Mouse (Mus musculus) forebrain, postnatal 0 days (tissue): ENCODE measurements around the gene Nodal. TPM values are rescaled to one million over a fixed set of nuclear protein-coding genes. Genes with fewer than 3 reads are reported as not detected.

Experiments used
- ATAC-seq: fragments of 200-750 bp; cut with Nextera tagmentation; 2 replicates; pipeline ENCODE4 v1.8.0; 2017; ENCODE audit warnings: mild to moderate bottlenecking, moderate library complexity
- DNase-seq: peaks from one replicate; pipeline ENCODE4 v3.0.0-alpha.2; 2015
- H3K27ac ChIP-seq: fragments of 300-500 bp; sonication (generic); 2 replicates; pipeline ENCODE4 v1.5.1; 2014; ENCODE audit warnings: low read depth, mild to moderate bottlenecking, antibody characterized with exemption, low read length, moderate library complexity, mixed read lengths
- H3K27me3 ChIP-seq: fragments of 300-500 bp; sonication (generic); 2 replicates; pipeline ENCODE4 v1.6.1; 2014; ENCODE audit warnings: mild to moderate bottlenecking, low read length, mixed read lengths; ENCODE audit not compliant: insufficient read depth
- H3K36me3 ChIP-seq: fragments of 300-500 bp; sonication (generic); 2 replicates; pipeline ENCODE4 v1.6.1; 2014; ENCODE audit warnings: mild to moderate bottlenecking, moderate library complexity; ENCODE audit not compliant: insufficient read depth
- H3K4me1 ChIP-seq: fragments of 300-500 bp; sonication (generic); 2 replicates; pipeline ENCODE4 v1.6.1; 2014; ENCODE audit warnings: antibody characterized with exemption; ENCODE audit not compliant: insufficient read depth
- H3K4me2 ChIP-seq: fragments of 300-500 bp; sonication (generic); 2 replicates; pipeline ENCODE4 v1.6.1; 2014; ENCODE audit warnings: low read depth, mild to moderate bottlenecking, moderate library complexity
- H3K4me3 ChIP-seq: fragments of 300-500 bp; sonication (generic); 2 replicates; pipeline ENCODE4 v1.5.1; 2014; ENCODE audit warnings: low read depth, low read length, mixed read lengths
- H3K9ac ChIP-seq: fragments of 300-500 bp; sonication (generic); 2 replicates; pipeline ENCODE4 v1.6.1; 2014; ENCODE audit warnings: mild to moderate bottlenecking
- H3K9me3 ChIP-seq: fragments of 300-500 bp; sonication (generic); 2 replicates; pipeline ENCODE4 v1.6.1; 2016; ENCODE audit warnings: low read length
- CTCF ChIP-seq: sonication (generic); IDR thresholded peaks from 2 replicates; pipeline ENCODE4 v1.5.1; 2016; ENCODE audit warnings: antibody characterized with exemption, control low read depth, low read depth
- WGBS: fragments of 180-500 bp; shearing (Covaris S2); extraction: QIAGEN DNeasy Blood & Tissue Kit; methylation state at CpG from one replicate; pipeline ENCODE4 v1.1.7; 2014; 5-methylcytosine and 5-hydroxymethylcytosine counted together
- polyA plus RNA-seq: library from polyadenylated mRNA; unstranded; fragments of >200 nt; fragmentation: Nextera tagmentation; extraction: Ambion mirVana; gene quantifications from 2 replicates; pipeline ENCODE4 v1.2.1, GENCODE M21; 2015
- total RNA-seq: library from RNA; depleted of rRNA; stranded (reverse); fragments of >200 nt; gene quantifications from 2 replicates; pipeline ENCODE4 v1.2.3, GENCODE M21; 2014

Gene Nodal
- total and polyA plus RNA-seq, 2 experiments from 2014 or later = 0.16 TPM; not detected in 1

GRCm38 (mm10) chr10:61427951-61428350 is 10.2 kb downstream of the Nodal start:
- H3K27ac ChIP-seq = no peak overlapping the region
- H3K9me3 ChIP-seq = no peaks in the 10 kb centered on the region
- no peak for TF ChIP-seq CTCF
- H3K9ac ChIP-seq = no peak overlapping the region
- H3K36me3 ChIP-seq = peaks cover 29% of the 10 kb centered on the region
- H3K4me1 ChIP-seq = no peaks in the 10 kb centered on the region
- ATAC-seq (no peak), DNase-seq (no peak)
- H3K27me3 ChIP-seq = no peaks in the 10 kb centered on the region
- 81% methylated on average over 6 of the region's 6 CpGs for WGBS
- H3K4me2 ChIP-seq = no peak overlapping the region
- H3K4me3 ChIP-seq = no peak overlapping the region

GRCm38 (mm10) chr10:61428416-61428815 is 10.6 kb downstream of the Nodal start:
- no peaks in the 10 kb centered on the region for H3K27me3 ChIP-seq
- no peaks in the 10 kb centered on the region for H3K4me1 ChIP-seq
- H3K9ac ChIP-seq = no peak overlapping the region
- no peak for TF ChIP-seq CTCF
- no peaks in the 10 kb centered on the region for H3K9me3 ChIP-seq
- ATAC-seq = no peak
- H3K4me2 ChIP-seq = no peak overlapping the region
- no peak overlapping the region for H3K27ac ChIP-seq
- WGBS = 47% methylated on average over 4 of the region's 4 CpGs
- DNase-seq = no peak
- H3K36me3 ChIP-seq = peaks cover 34% of the 10 kb centered on the region
- no peak overlapping the region for H3K4me3 ChIP-seq

- DNase-seq (no peak), ATAC-seq (no peak)
- peaks cover 40% of the 10 kb centered on the region for H3K36me3 ChIP-seq
- H3K4me3 ChIP-seq = no peak overlapping the region
- no peak overlapping the region for H3K9ac ChIP-seq
- H3K4me2 ChIP-seq = no peak overlapping the region
- H3K27ac ChIP-seq = no peak overlapping the region
- H3K27me3 ChIP-seq = no peaks in the 10 kb centered on the region
- H3K4me1 ChIP-seq = no peaks in the 10 kb centered on the region
- 89% methylated on average over 5 of the region's 5 CpGs for WGBS
- TF ChIP-seq CTCF = no peak
- no peaks in the 10 kb centered on the region for H3K9me3 ChIP-seq
Measured at GRCm38 (mm10) chr10:61429043-61429442, 11.3 kb downstream of the Nodal start.

GRCm38 (mm10) chr10:61431375-61431774 is 13.6 kb downstream of the Nodal start:
- H3K9me3 ChIP-seq = no peaks in the 10 kb centered on the region
- no peaks in the 10 kb centered on the region for H3K4me1 ChIP-seq
- H3K27ac ChIP-seq = no peak overlapping the region
- no peaks in the 10 kb centered on the region for H3K27me3 ChIP-seq
- peaks cover 48% of the 10 kb centered on the region for H3K36me3 ChIP-seq
- H3K9ac ChIP-seq = no peak overlapping the region
- DNase-seq (no peak), ATAC-seq (no peak)
- H3K4me3 ChIP-seq = no peak overlapping the region
- no peak for TF ChIP-seq CTCF
- no peak overlapping the region for H3K4me2 ChIP-seq
- 84% methylated on average over 9 of the region's 9 CpGs for WGBS

GRCm38 (mm10) chr10:61440202-61440800 is 22.5 kb downstream of the Nodal start:
- DNase-seq = no peak
- Histone ChIP-seq H3K27ac (no peak overlapping the region), H3K4me3 (no peak overlapping the region), H3K9ac (no peak overlapping the region), H3K27me3 (no peaks in the 10 kb centered on the region), H3K9me3 (no peaks in the 10 kb centered on the region), H3K4me2 (no peak overlapping the region), H3K36me3 (no peaks in the 10 kb centered on the region), H3K4me1 (peaks cover 11% of the 10 kb centered on the region; the same call in 1 of the 2 replicates)
- ATAC-seq = no peak
- TF ChIP-seq CTCF = no peak
- WGBS = 93% methylated on average over 7 of the region's 7 CpGs

GRCm38 (mm10) chr10:61443456-61443855 is 25.7 kb downstream of the Nodal start:
- H3K9me3 ChIP-seq = no peaks in the 10 kb centered on the region
- ATAC-seq = no peak
- H3K4me1 ChIP-seq = peaks cover 11% of the 10 kb centered on the region; the same call in 1 of the 2 replicates
- H3K36me3 ChIP-seq = peaks cover 6% of the 10 kb centered on the region; the same call in 1 of the 2 replicates
- H3K27ac ChIP-seq = no peak overlapping the region
- TF ChIP-seq CTCF = no peak
- H3K4me2 ChIP-seq = no peak overlapping the region
- no peak overlapping the region for H3K9ac ChIP-seq
- DNase-seq = no peak
- H3K27me3 ChIP-seq = no peaks in the 10 kb centered on the region
- 49% methylated on average over 6 of the region's 6 CpGs for WGBS
- H3K4me3 ChIP-seq = no peak overlapping the region

- Histone ChIP-seq H3K4me2 (no peak overlapping the region), H3K9ac (no peak overlapping the region), H3K27me3 (no peaks in the 10 kb centered on the region), H3K36me3 (peaks cover 6% of the 10 kb centered on the region; the same call in 1 of the 2 replicates), H3K9me3 (no peaks in the 10 kb centered on the region), H3K4me3 (no peak overlapping the region), H3K27ac (no peak overlapping the region), H3K4me1 (peaks cover 11% of the 10 kb centered on the region; the same call in 1 of the 2 replicates)
- DNase-seq (no peak), ATAC-seq (no peak)
- no peak for TF ChIP-seq CTCF
- 79% methylated on average over 1 of the region's 1 CpGs for WGBS
Measured at GRCm38 (mm10) chr10:61443876-61444275, 26.1 kb downstream of the Nodal start.
